Mouse (Mus musculus) bone marrow macrophage, adult 2 months (primary cell): Measurements from ENCODE around the gene Kctd11. TPM values are rescaled to one million over a fixed set of nuclear protein-coding genes. Genes with fewer than 3 reads are reported as not detected.
"Not testable (repeated sequence)": the region's sequence is repeated elsewhere in the genome, so short reads cannot be mapped to it uniquely, and the experiment has no call there.

Experiments
- H3K27ac ChIP-seq: 2 replicates; pipeline ENCODE4 v1.5.1; 2012; ENCODE audit warnings: low read depth, low read length; ENCODE audit not compliant: insufficient read depth
- H3K4me1 ChIP-seq: 2 replicates; pipeline ENCODE4 v1.6.1; 2012; ENCODE audit warnings: low read length; ENCODE audit not compliant: control insufficient read depth, insufficient read depth
- H3K4me3 ChIP-seq: 2 replicates; pipeline ENCODE4 v1.5.1; 2012; ENCODE audit warnings: mild to moderate bottlenecking, low read length, moderate library complexity; ENCODE audit not compliant: insufficient read depth
- CTCF ChIP-seq: IDR thresholded peaks from 2 replicates; pipeline ENCODE4 v1.5.1; 2012; ENCODE audit warnings: low read depth, mild to moderate bottlenecking, low read length, moderate library complexity
- POLR2A ChIP-seq: IDR thresholded peaks from 2 replicates; pipeline ENCODE4 v1.6.1; 2012; ENCODE audit warnings: mild to moderate bottlenecking, low read depth, low read length, borderline replicate concordance
- polyA plus RNA-seq: library from polyadenylated mRNA; stranded (reverse); fragments of >200 nt; gene quantifications from 2 replicates; pipeline ENCODE4 v1.2.4, GENCODE M21; 2012; ENCODE audit not compliant: missing spikeins, insufficient read depth, insufficient read length

Gene Kctd11
- polyA plus RNA-seq, 1 experiment, result 7.1 TPM

GRCm38 (mm10) chr11:69919053-69919452 is 37.8 kb upstream of the Kctd11 start:
- TF ChIP-seq CTCF (no peak), POLR2A (no peak)
- H3K27ac ChIP-seq, result peak overlapping the region; percentile 45; the same call in 1 of the 2 replicates

DNA sequence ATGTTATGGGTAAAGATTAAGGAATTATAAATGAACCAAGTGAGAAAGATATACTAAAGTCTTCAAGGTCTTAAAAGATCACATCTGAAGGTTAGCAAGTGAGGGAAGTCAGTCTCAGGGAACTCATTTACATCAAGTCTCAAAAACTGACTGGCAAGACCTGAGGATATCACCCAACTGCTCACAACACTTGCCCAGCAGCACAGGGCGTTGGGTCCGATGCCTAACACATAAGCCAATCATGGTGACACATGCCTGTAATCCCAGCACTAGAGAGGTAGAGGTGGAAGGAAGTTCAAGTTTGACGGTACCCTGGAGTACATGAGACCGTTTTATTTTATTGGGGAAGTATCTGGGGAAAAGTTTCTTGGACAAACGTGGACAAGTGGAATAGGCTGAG is 36.9 kb upstream of the Kctd11 start:
- H3K4me3 ChIP-seq, result 0 out of 2 replicates have a peak overlapping the region, but pooled peaks have one; percentile 96
- peaks cover 28% of the 10 kb centered on the region for H3K4me1 ChIP-seq
- H3K27ac ChIP-seq, result no peak overlapping the region
- TF ChIP-seq POLR2A (no peak), CTCF (no peak)

More at GRCm38 (mm10) chr11:69919053-69919452, 37.8 kb upstream of the Kctd11 start:
- H3K4me3 ChIP-seq, result peak overlapping the region; percentile 96
- H3K4me1 ChIP-seq, result peaks cover 33% of the 10 kb centered on the region

GRCm38 (mm10) chr11:69917379-69917948 is 36.3 kb upstream of the Kctd11 start:
- H3K4me1 ChIP-seq, result peaks cover 26% of the 10 kb centered on the region
- TF ChIP-seq POLR2A (no peak), CTCF (no peak)
- H3K27ac ChIP-seq, result no peak overlapping the region
- H3K4me3 ChIP-seq, result no peak overlapping the region; the same call in 1 of the 2 replicates

GRCm38 (mm10) chr11:69916652-69917378 is 35.6 kb upstream of the Kctd11 start:
- H3K27ac ChIP-seq, H3K4me3 ChIP-seq: not testable (repeated sequence)
- peaks cover 26% of the 10 kb centered on the region for H3K4me1 ChIP-seq

GRCm38 (mm10) chr11:69915667-69916627 is 34.7 kb upstream of the Kctd11 start:
- peak overlapping the region; percentile 20 for H3K4me3 ChIP-seq
- no peak overlapping the region for H3K27ac ChIP-seq
- H3K4me1 ChIP-seq, result peaks cover 26% of the 10 kb centered on the region
- TF ChIP-seq CTCF, result no peak
- no peak for TF ChIP-seq POLR2A

DNA sequence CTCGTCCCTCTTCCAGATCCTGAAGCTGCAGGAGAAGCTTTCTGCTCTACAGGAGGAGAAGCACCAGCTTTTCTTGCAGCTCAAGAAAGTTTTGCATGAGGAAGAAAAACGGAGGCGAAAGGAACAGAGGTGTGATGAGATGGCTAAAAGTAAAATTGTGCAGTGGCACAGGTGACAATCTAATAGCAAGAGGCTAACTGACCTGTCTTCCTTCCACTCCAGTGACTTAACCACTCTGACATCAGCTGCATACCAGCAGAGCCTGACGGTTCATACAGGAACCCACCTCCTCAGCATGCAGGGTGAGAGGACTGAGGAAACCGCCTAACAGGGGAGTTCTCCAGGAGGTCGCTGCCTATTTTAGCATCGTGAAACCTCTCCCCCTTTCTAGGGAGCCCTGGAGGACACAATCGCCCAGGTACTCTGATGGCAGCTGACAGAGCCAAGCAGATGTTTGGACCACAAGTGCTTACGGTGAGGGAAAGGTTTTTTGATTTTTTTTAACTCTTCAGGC is 33.8 kb upstream of the Kctd11 start:
- no peak overlapping the region for H3K27ac ChIP-seq
- H3K4me3 ChIP-seq, result peak overlapping the region; percentile 69
- TF ChIP-seq CTCF (no peak), POLR2A (no peak)
- peaks cover 26% of the 10 kb centered on the region for H3K4me1 ChIP-seq

DNA sequence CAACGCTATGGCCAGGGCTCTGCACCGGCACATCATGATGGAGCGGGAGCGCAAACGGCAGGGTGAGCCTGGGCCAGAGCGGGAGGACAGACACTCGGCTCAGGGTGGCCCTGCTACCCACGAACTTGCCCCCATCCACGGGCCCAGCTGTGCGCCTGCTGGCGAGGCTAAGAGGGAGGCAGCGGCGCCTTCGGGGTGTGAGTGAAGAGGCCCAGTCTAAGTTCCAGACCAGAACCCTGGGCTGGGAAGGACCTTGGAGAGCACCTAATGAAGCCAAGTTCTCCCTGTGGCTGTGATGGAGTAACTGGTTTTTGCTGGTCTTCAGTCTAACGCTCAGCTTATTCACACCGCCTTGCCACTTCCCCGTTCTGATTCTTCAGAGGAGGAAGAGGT is 33.2 kb upstream of the Kctd11 start:
- Histone ChIP-seq H3K4me1 (peaks cover 26% of the 10 kb centered on the region), H3K4me3 (peak overlapping the region; percentile 69), H3K27ac (peak overlapping the region; percentile 59)
- no peak for TF ChIP-seq POLR2A
- no peak for TF ChIP-seq CTCF

GRCm38 (mm10) chr11:69913554-69914371 is 32.6 kb upstream of the Kctd11 start, which contains the start of gene Gps2:
Gene Gps2, plus strand, starts transcription at chr11:69913888.
- no peak for TF ChIP-seq POLR2A
- no peak for TF ChIP-seq CTCF
- peaks cover 24% of the 10 kb centered on the region for H3K4me1 ChIP-seq
- peak within 1 kb of the TSS; percentile 59 for H3K27ac ChIP-seq
- H3K4me3 ChIP-seq, result peak within 1 kb of the TSS; percentile 69
